Mouse (Mus musculus) left cerebral cortex, postnatal 4 days (tissue): Measurements from ENCODE around the gene Nsmce1. TPM values are rescaled to one million over a fixed set of nuclear protein-coding genes. Genes with fewer than 3 reads are reported as not detected.

Source experiments
- DNase-seq: peaks from one replicate; pipeline ENCODE4 v3.0.0-alpha.2; 2022
- intact Hi-C: fragments of 180-260 bp; cut with DNase I; formaldehyde crosslinking; loops from one replicate; pipeline ENCODE4 v1.15.1; 2025
- total RNA-seq, 2 experiments: library from RNA; stranded (reverse); gene quantifications; 2 replicates each; pipeline ENCODE4 v1.2.3; 2021

The Nsmce1 gene
- total RNA-seq, 2 experiments from 2014 or later, result 31.0 to 33.3 TPM

GRCm38 (mm10) chr7:125492551-125492950 lies 1.2 kb upstream of the Nsmce1 start:
- intact Hi-C loops, result no loop called here

GRCm38 (mm10) chr7:125491760-125492159 lies 364 bp upstream of the Nsmce1 start:
- no peak for DNase-seq
- intact Hi-C loops, result no loop called here

More at GRCm38 (mm10) chr7:125492551-125492950, 1.2 kb upstream of the Nsmce1 start:
- no peak for DNase-seq

- intact Hi-C loops, result no loop called here
- DNase-seq, result no peak
Measured at GRCm38 (mm10) chr7:125489636-125490035, 1.8 kb downstream of the Nsmce1 start.

- intact Hi-C loops, result no loop called here
- DNase-seq, result no peak
Measured at GRCm38 (mm10) chr7:125488706-125489105, 2.7 kb downstream of the Nsmce1 start.

GRCm38 (mm10) chr7:125487126-125487525 lies 4.3 kb downstream of the Nsmce1 start:
- intact Hi-C loops, result no loop called here
- DNase-seq, result no peak

- no peak for DNase-seq
- intact Hi-C loops, result no loop called here
Measured at GRCm38 (mm10) chr7:125486121-125486630, 5.2 kb downstream of the Nsmce1 start.

- intact Hi-C loops, result no loop called here
- DNase-seq, result no peak
Measured at GRCm38 (mm10) chr7:125484791-125485190, 6.6 kb downstream of the Nsmce1 start.

GRCm38 (mm10) chr7:125482886-125483285 lies 8.5 kb downstream of the Nsmce1 start:
- intact Hi-C loops, result no loop called here
- DNase-seq, result no peak

GRCm38 (mm10) chr7:125482339-125482738 lies 9.1 kb downstream of the Nsmce1 start:
- intact Hi-C loops, result no loop called here
- no peak for DNase-seq

GRCm38 (mm10) chr7:125480518-125480917 lies 10.9 kb downstream of the Nsmce1 start:
- intact Hi-C loops, result no loop called here
- DNase-seq, result no peak

GRCm38 (mm10) chr7:125478391-125478984 lies 12.9 kb downstream of the Nsmce1 start:
- no peak for DNase-seq
- intact Hi-C loops, result no loop called here

GRCm38 (mm10) chr7:125475601-125476251 lies 15.7 kb downstream of the Nsmce1 start:
- intact Hi-C loops, result no loop called here
- peak; percentile 38 for DNase-seq

GRCm38 (mm10) chr7:125474535-125474934 lies 16.9 kb downstream of the Nsmce1 start:
- intact Hi-C loops, result loop anchor here (5.0 kb wide), 1 partner anchor 163 kb away; no protein-coding TSS in a partner anchor
- no peak for DNase-seq

- peak; percentile 80 for DNase-seq
- intact Hi-C loops, result loop anchor here (1.0 to 5.0 kb wide), 2 partner anchors 109 to 165 kb away; no protein-coding TSS in a partner anchor
Measured at GRCm38 (mm10) chr7:125471991-125472741, 19.2 kb downstream of the Nsmce1 start.

GRCm38 (mm10) chr7:125470901-125471300 lies 20.5 kb downstream of the Nsmce1 start:
- intact Hi-C loops, result loop anchor here (5.0 kb wide), 1 partner anchor 166 kb away; no protein-coding TSS in a partner anchor
- no peak for DNase-seq

- peak; percentile 76 for DNase-seq
- intact Hi-C loops, result loop anchor here (5.0 kb wide), 1 partner anchor 167 kb away; no protein-coding TSS in a partner anchor
Measured at GRCm38 (mm10) chr7:125469937-125470336, 21.5 kb downstream of the Nsmce1 start.

GRCm38 (mm10) chr7:125462200-125462599 lies 29.2 kb downstream of the Nsmce1 start:
- no peak for DNase-seq
- intact Hi-C loops, result no loop called here

- DNase-seq, result peak; percentile 67
- intact Hi-C loops, result no loop called here
Measured at GRCm38 (mm10) chr7:125453671-125454070, 37.7 kb downstream of the Nsmce1 start.

GRCm38 (mm10) chr7:125451078-125451477 lies 40.3 kb downstream of the Nsmce1 start:
- intact Hi-C loops, result no loop called here
- no peak for DNase-seq

- DNase-seq, result no peak
- intact Hi-C loops, result no loop called here
Measured at GRCm38 (mm10) chr7:125450678-125451077, 40.7 kb downstream of the Nsmce1 start.
